Mouse (Mus musculus) erythroblast, embryonic 14.5 days (primary cell): ENCODE data around the gene Sncg.

ENCODE experiments used
- GATA1 ChIP-seq: IDR thresholded peaks from 2 replicates; pipeline ENCODE4 v1.6.1; 2012; ENCODE audit warnings: low read length, inconsistent platforms, mixed read lengths
- TAL1 ChIP-seq: IDR thresholded peaks from 3 replicates; pipeline ENCODE4 v1.6.1; 2012; ENCODE audit warnings: low read length, inconsistent platforms, mixed read lengths

- no peak for TF ChIP-seq GATA1
- no peak for TF ChIP-seq TAL1
Measured at GRCm38 (mm10) chr14:34323576-34324085, 51.0 kb downstream of the Sncg start.
